ENCODE assay signal across 7 mouse cellular contexts in genomic region chr3:122445696-122446095, GRCm38 (mm10).
"Had no signal": no experiment of that assay in that cellular context is flagged by ENCODE, and none has a peak within 500 bp of the region (broad histone marks: within the 10 kb centered on the region; RNA-seq: fewer than 3 reads in every experiment).

No protein-coding gene starts in this region.

- DNase-seq: lung, adult 18-20 months; lung, embryonic 14.5 days; lung, postnatal 10 days; right cerebral cortex, postnatal 14 days; thymus, adult 2 months; thymus, postnatal 25 days; thymus, postnatal 4 days had no signal
